17 mouse cellular contexts compared by ENCODE assay signal in genomic region chr12:88726755-88727154, GRCm38 (mm10). TPM values are rescaled to one million over a fixed set of nuclear protein-coding genes. Genes with fewer than 3 reads are reported as not detected.
DNase-seq lines count a peak whose midpoint lies in the region; ATAC-seq and TF ChIP-seq lines count a peak whose summit lies in the region.
"Had no signal": no experiment of that assay in that cellular context is flagged by ENCODE, and none has a peak within 500 bp of the region (broad histone marks: within the 10 kb centered on the region; RNA-seq: fewer than 3 reads in every experiment).

No protein-coding gene starts in this region.

- H3K27me3 ChIP-seq in hindbrain, embryonic 14.5 days (ENCODE audit: control insufficient read depth, insufficient read depth, low read length), result no peaks in the 10 kb centered on the region
- peaks cover 4% of the 10 kb centered on the region; the same call in 1 of the 2 replicates for H3K27me3 ChIP-seq in neural tube, embryonic 13.5 days
- H3K27me3 ChIP-seq: liver, embryonic 12.5 days; lung, embryonic 15.5 days had no signal

- ATAC-seq in hindbrain, embryonic 14.5 days (ENCODE audit: low FRiP score), result peak; percentile 47
- ATAC-seq in neural tube, embryonic 13.5 days (ENCODE audit: low read depth), result peak; percentile 68
- ATAC-seq: liver, embryonic 12.5 days had no signal

- DNase-seq in heart, adult 11 months, result peak; percentile 43
- no peak for DNase-seq in heart, adult 18-20 months
- DNase-seq in hindbrain, embryonic 14.5 days (ENCODE audit: low spot score), result no peak
- no peak for DNase-seq in adrenal gland, postnatal 14 days
- DNase-seq in adrenal gland, postnatal 36 days, result no peak
- no peak for DNase-seq in ovary, postnatal 14 days (ENCODE audit: low spot score)
- DNase-seq: cerebellum, adult 11-12 months; kidney, adult 2 months; kidney, postnatal 36 days; left cerebral cortex, postnatal 4 days had no signal

- peak overlapping the region; percentile 40 for H3K4me3 ChIP-seq in cortical plate, adult 2 months (ENCODE audit: insufficient read depth, low read length)
- peak overlapping the region; percentile 48 for H3K4me3 ChIP-seq in hindbrain, embryonic 14.5 days (replicated peaks; ENCODE audit: low read length)
- H3K4me3 ChIP-seq in neural tube, embryonic 13.5 days, result peak overlapping the region; percentile 49
- H3K4me3 ChIP-seq: liver, embryonic 12.5 days; lung, embryonic 15.5 days; myocyte had no signal

- no peaks in the 10 kb centered on the region for H3K36me3 ChIP-seq in hindbrain, embryonic 14.5 days (replicated peaks; ENCODE audit: control insufficient read depth, insufficient read depth)
- H3K36me3 ChIP-seq in neural tube, embryonic 13.5 days, result no peaks in the 10 kb centered on the region
- H3K36me3 ChIP-seq: liver, embryonic 12.5 days; lung, embryonic 15.5 days had no signal

- no peaks in the 10 kb centered on the region for H3K9me3 ChIP-seq in hindbrain, embryonic 14.5 days (ENCODE audit: control insufficient read depth, low read length)
- no peaks in the 10 kb centered on the region for H3K9me3 ChIP-seq in neural tube, embryonic 13.5 days
- H3K9me3 ChIP-seq: liver, embryonic 12.5 days; lung, embryonic 15.5 days had no signal

- peak overlapping the region; percentile 69 for H3K9ac ChIP-seq in hindbrain, embryonic 14.5 days
- peak overlapping the region; percentile 72 for H3K9ac ChIP-seq in neural tube, embryonic 13.5 days
- H3K9ac ChIP-seq: liver, embryonic 12.5 days; lung, embryonic 15.5 days had no signal

- H3K4me2 ChIP-seq in hindbrain, embryonic 14.5 days (replicated peaks), result peak overlapping the region; percentile 54
- peak overlapping the region; percentile 60 for H3K4me2 ChIP-seq in neural tube, embryonic 13.5 days
- H3K4me2 ChIP-seq: liver, embryonic 12.5 days; lung, embryonic 15.5 days had no signal

- peaks cover 3% of the 10 kb centered on the region; the same call in 1 of the 2 replicates for H3K4me1 ChIP-seq in cortical plate, adult 2 months (ENCODE audit: control insufficient read depth, insufficient read depth, low read length)
- no peaks in the 10 kb centered on the region; the same call in 1 of the 2 replicates for H3K4me1 ChIP-seq in hindbrain, embryonic 14.5 days (replicated peaks; ENCODE audit: control insufficient read depth, insufficient read depth, low read length)
- H3K4me1 ChIP-seq in neural tube, embryonic 13.5 days (replicated peaks), result peaks cover 16% of the 10 kb centered on the region
- H3K4me1 ChIP-seq: liver, embryonic 12.5 days had no signal

- no peak for TF ChIP-seq CTCF in cortical plate, adult 2 months (IDR thresholded peaks at IDR 0.05; ENCODE audit: extremely low read depth, insufficient read depth, low read length)

- 63% methylated on average over 6 of the region's 6 CpGs for WGBS in hindbrain, embryonic 14.5 days
- 62% methylated on average over 6 of the region's 6 CpGs for WGBS in neural tube, embryonic 13.5 days

- no peak overlapping the region for H3K27ac ChIP-seq in cortical plate, adult 2 months (ENCODE audit: insufficient read depth, low read length)
- peak overlapping the region; percentile 94 for H3K27ac ChIP-seq in hindbrain, embryonic 14.5 days
- H3K27ac ChIP-seq in neural tube, embryonic 13.5 days (replicated peaks), result peak overlapping the region; percentile 90
- H3K27ac ChIP-seq: liver, embryonic 12.5 days; lung, embryonic 15.5 days had no signal

- TF ChIP-seq POLR2A in cortical plate, adult 2 months (IDR thresholded peaks at IDR 0.05; ENCODE audit: extremely low read depth, insufficient read depth, low read length), result no peak

RNA-seq across cellular contexts. Expression of gene Nrxn3, which starts 4.1 kb away (rescaled TPM):
- total RNA-seq in heart, adult 18-20 months (2021), result under 1 TPM; 0.10 to 0.15 TPM
- 60.9 and 70.2 TPM in 2 replicates for polyA plus RNA-seq in cortical plate, adult 2 months (2012; rRNA removed)
- polyA plus RNA-seq in hindbrain, embryonic 14.5 days (2014; fragmentation: Nextera tagmentation; extraction: Ambion mirVana), result 96.9 and 101 TPM in 2 replicates
- 68.6 and 69.7 TPM in 2 replicates for polyA plus RNA-seq in neural tube, embryonic 13.5 days (2015; fragmentation: Nextera tagmentation; extraction: Ambion mirVana)
- 0.33 and 1.0 TPM in 2 replicates for total RNA-seq in adrenal gland, postnatal 14 days (2021)
- under 1 TPM in 1 of 2 experiments, not detected in 1; 0.20 TPM for total RNA-seq in adrenal gland, postnatal 36 days (2021)
- total RNA-seq: hematopoietic stem cell, adult 5-6 weeks; megakaryocyte progenitor cell, adult 5-6 weeks had no signal
